Mouse (Mus musculus) G1E (cell line): ENCODE measurements at regions not wholly inside any gene's neighbourhood (a gene's known extent, or its start where the extent isn't known, plus 50 kb on each side); places are given as distances from the start of the nearest gene placed in this dataset.

ENCODE experiments used
- ATAC-seq: 2 replicates; pipeline ENCODE4 v1.8.0; 2016; ENCODE audit warnings: mild to moderate bottlenecking; ENCODE audit not compliant: insufficient number of reproducible peaks, poor library complexity, low FRiP score, severe bottlenecking; ENCODE audit errors: extremely low read depth
- DNase-seq: peaks from one replicate; pipeline ENCODE4 v3.0.0; 2012; ENCODE audit warnings: low spot score
- H3K27me3 ChIP-seq: 2 replicates; pipeline ENCODE4 v1.6.1; 2012; ENCODE audit warnings: mild to moderate bottlenecking, low read length, inconsistent platforms; ENCODE audit not compliant: insufficient read depth
- H3K36me3 ChIP-seq: replicated peaks from 2 replicates; pipeline ENCODE3; 2012; ENCODE audit warnings: mild to moderate bottlenecking, inconsistent platforms
- H3K4me1 ChIP-seq: 2 replicates; pipeline ENCODE4 v1.6.1; 2012; ENCODE audit warnings: low read depth, low read length, inconsistent platforms, mixed read lengths; ENCODE audit not compliant: insufficient read depth
- H3K4me3 ChIP-seq: 2 replicates; pipeline ENCODE4 v1.5.1; 2012; ENCODE audit warnings: low read depth, mild to moderate bottlenecking, inconsistent platforms, low read length, moderate library complexity, mixed read lengths
- H3K9me3 ChIP-seq: replicated peaks from 2 replicates; pipeline ENCODE4 v1.6.1; 2012; ENCODE audit warnings: inconsistent platforms
- CTCF ChIP-seq: IDR thresholded peaks from 2 replicates; pipeline ENCODE4 v1.5.1; 2012; ENCODE audit warnings: low read depth, low read length, inconsistent platforms, mixed read lengths
- GATA1 ChIP-seq: IDR thresholded peaks from 2 replicates; pipeline ENCODE4 v1.6.1; 2012; ENCODE audit warnings: borderline replicate concordance, low read length, inconsistent platforms, mixed read lengths
- GATA2 ChIP-seq: IDR thresholded peaks from 2 replicates; pipeline ENCODE4 v1.6.1; 2012; ENCODE audit warnings: low read depth, low read length, inconsistent platforms, borderline replicate concordance
- POLR2AphosphoS5 ChIP-seq: IDR thresholded peaks from 2 replicates; pipeline ENCODE4 v1.6.1; 2012; ENCODE audit warnings: low read depth, low read length, inconsistent platforms; ENCODE audit not compliant: insufficient replicate concordance
- TAL1 ChIP-seq: conservative IDR thresholded peaks from 2 replicates; pipeline ENCODE4 v1.6.1; 2012; ENCODE audit warnings: low read depth, low read length, inconsistent platforms, mixed read lengths

GRCm38 (mm10) chr5:24265431-24265830 lies 86.0 kb downstream of the Kcnh2 start:
- Histone ChIP-seq H3K36me3 (no peaks in the 10 kb centered on the region), H3K27me3 (peaks cover 30% of the 10 kb centered on the region), H3K9me3 (no peaks in the 10 kb centered on the region), H3K4me3 (no peak overlapping the region), H3K4me1 (peaks cover 25% of the 10 kb centered on the region)
- no peak for DNase-seq
- ATAC-seq: no peak
- TF ChIP-seq GATA1 (no peak), CTCF (no peak), POLR2AphosphoS5 (no peak), TAL1 (no peak), GATA2 (no peak)

- Histone ChIP-seq H3K36me3 (no peaks in the 10 kb centered on the region), H3K9me3 (no peaks in the 10 kb centered on the region), H3K27me3 (peaks cover 29% of the 10 kb centered on the region), H3K4me1 (peaks cover 21% of the 10 kb centered on the region), H3K4me3 (peak overlapping the region; percentile 0; the same call in 1 of the 2 replicates)
- peak; percentile 64 for TF ChIP-seq CTCF
- no peak for TF ChIP-seq GATA1
- DNase-seq (peak; percentile 65), ATAC-seq (peak; percentile 79)
Observed at GRCm38 (mm10) chr5:24266344-24267295, 84.8 kb downstream of the Kcnh2 start.
